In the genomic region with DNA sequence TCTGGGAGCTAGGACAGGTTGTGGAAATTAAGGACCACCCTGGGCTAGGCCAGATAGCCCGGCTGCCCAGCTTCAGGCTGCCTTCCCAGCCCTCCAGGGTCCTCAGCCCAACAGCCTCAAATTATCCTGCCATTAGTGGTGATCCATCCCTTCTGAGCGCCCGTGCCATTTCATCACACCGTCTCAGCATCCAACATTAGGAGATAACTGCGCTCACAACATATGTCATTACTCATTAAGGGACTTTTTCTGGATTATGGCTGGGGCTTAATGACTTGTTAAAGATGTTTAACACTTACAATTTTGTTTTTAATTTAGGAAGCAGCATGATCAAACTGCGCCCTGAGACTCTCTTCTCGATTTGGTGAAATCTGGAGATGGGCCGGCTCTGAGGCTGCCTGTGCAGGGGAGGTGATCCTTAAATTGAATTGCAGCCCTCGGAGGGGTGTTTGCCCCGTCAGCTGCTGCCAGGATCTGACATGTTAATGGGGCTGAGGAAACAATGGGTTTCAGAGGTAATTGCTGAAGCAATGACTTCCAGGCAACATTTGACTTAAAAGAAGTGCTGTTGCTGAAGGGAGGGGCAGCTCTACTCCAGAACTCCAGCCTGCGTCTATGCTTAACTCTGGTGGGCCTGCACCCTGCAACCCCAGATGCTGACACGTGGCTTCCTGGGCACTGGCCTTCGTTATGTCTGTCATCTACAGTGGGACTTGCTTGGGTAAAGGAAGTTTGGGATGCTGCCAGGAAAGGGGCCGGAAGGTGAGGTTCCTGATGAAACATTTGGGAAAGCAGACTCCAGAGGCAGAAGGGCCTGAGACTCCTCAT, we compare ENCODE assay signal across 16 mouse cellular contexts.
DNase-seq lines count a peak whose midpoint lies in the region; ATAC-seq and TF ChIP-seq lines count a peak whose summit lies in the region.
"Had no signal": no experiment of that assay in that cellular context is flagged by ENCODE, and none has a peak within 500 bp of the region (broad histone marks: within the 10 kb centered on the region; RNA-seq: fewer than 3 reads in every experiment).

No protein-coding gene starts in this region.

- TF ChIP-seq CTCF in cerebellum, adult 2 months (IDR thresholded peaks at IDR 0.05; ENCODE audit: borderline replicate concordance, insufficient read depth, low read depth, low read length), result no peak

- H3K36me3 ChIP-seq in embryonic facial prominence, embryonic 10.5 days (replicated peaks), result no peaks in the 10 kb centered on the region
- H3K36me3 ChIP-seq in forebrain, embryonic 12.5 days (replicated peaks), result no peaks in the 10 kb centered on the region
- no peaks in the 10 kb centered on the region for H3K36me3 ChIP-seq in hindbrain, embryonic 16.5 days (ENCODE audit: control insufficient read depth, insufficient read depth, low read length)
- H3K36me3 ChIP-seq in heart, embryonic 10.5 days, result no peaks in the 10 kb centered on the region
- H3K36me3 ChIP-seq: kidney, embryonic 15.5 days had no signal

- H3K4me3 ChIP-seq in embryonic facial prominence, embryonic 10.5 days, result no peak overlapping the region
- no peak overlapping the region for H3K4me3 ChIP-seq in forebrain, embryonic 12.5 days (replicated peaks)
- H3K4me3 ChIP-seq in hindbrain, embryonic 16.5 days (ENCODE audit: low read length), result no peak overlapping the region
- no peak overlapping the region for H3K4me3 ChIP-seq in cerebellum, adult 2 months (replicated peaks; ENCODE audit: insufficient read depth, low read depth, low read length)
- no peak overlapping the region for H3K4me3 ChIP-seq in heart, embryonic 10.5 days
- H3K4me3 ChIP-seq: kidney, embryonic 15.5 days had no signal

- 37% methylated on average over 14 of the region's 14 CpGs for WGBS in embryonic facial prominence, embryonic 10.5 days
- 31% methylated on average over 14 of the region's 14 CpGs for WGBS in forebrain, embryonic 12.5 days
- WGBS in hindbrain, embryonic 16.5 days, result 26% methylated on average over 14 of the region's 14 CpGs
- WGBS in cerebellum, adult 2 months, result 46% methylated on average over 14 of the region's 14 CpGs
- WGBS in heart, embryonic 10.5 days, result 37% methylated on average over 14 of the region's 14 CpGs

- no peak for TF ChIP-seq POLR2A in cerebellum, adult 2 months (IDR thresholded peaks at IDR 0.05; ENCODE audit: borderline replicate concordance, insufficient read depth, low read length)

- DNase-seq in kidney, postnatal 10 days, result peak; percentile 20
- DNase-seq in kidney, postnatal 36 days, result no peak
- DNase-seq in embryonic facial prominence, embryonic 10.5 days (ENCODE audit: low spot score), result peak; percentile 42
- DNase-seq in cerebellum, adult 2 months, result no peak
- DNase-seq in heart, embryonic 10.5 days (ENCODE audit: low spot score), result no peak
- no peak for DNase-seq in spleen, postnatal 10 days (ENCODE audit: low spot score in 2 of 2)
- DNase-seq: adrenal gland, postnatal 36 days; cerebellum, adult 9-11 months; heart, adult 18-20 months; heart, postnatal 14 days; layer of hippocampus, adult 9-11 months; lung, postnatal 10 days; right cerebral cortex, adult 18-20 months had no signal

- H3K27me3 ChIP-seq in embryonic facial prominence, embryonic 10.5 days (replicated peaks; ENCODE audit: low read depth, poor library complexity, severe bottlenecking), result peaks cover 69% of the 10 kb centered on the region
- H3K27me3 ChIP-seq in forebrain, embryonic 12.5 days, result peaks cover 62% of the 10 kb centered on the region
- H3K27me3 ChIP-seq in hindbrain, embryonic 16.5 days (replicated peaks; ENCODE audit: control insufficient read depth, insufficient read depth, low read length), result peaks cover 2% of the 10 kb centered on the region
- H3K27me3 ChIP-seq in cerebellum, adult 2 months (ENCODE audit: control insufficient read depth, insufficient read depth, low read length), result no peaks in the 10 kb centered on the region
- H3K27me3 ChIP-seq in heart, embryonic 10.5 days (ENCODE audit: insufficient read depth, poor library complexity, severe bottlenecking), result peaks cover 58% of the 10 kb centered on the region

- peaks cover 61% of the 10 kb centered on the region for H3K4me1 ChIP-seq in embryonic facial prominence, embryonic 10.5 days
- H3K4me1 ChIP-seq in forebrain, embryonic 12.5 days, result peaks cover 48% of the 10 kb centered on the region
- peaks cover 5% of the 10 kb centered on the region for H3K4me1 ChIP-seq in hindbrain, embryonic 16.5 days (ENCODE audit: control insufficient read depth, insufficient read depth, low read depth, low read length)
- H3K4me1 ChIP-seq in cerebellum, adult 2 months (ENCODE audit: control insufficient read depth, insufficient read depth, low read length), result no peaks in the 10 kb centered on the region
- peaks cover 26% of the 10 kb centered on the region for H3K4me1 ChIP-seq in heart, embryonic 10.5 days

- no peak overlapping the region for H3K4me2 ChIP-seq in forebrain, embryonic 12.5 days
- H3K4me2 ChIP-seq in hindbrain, embryonic 16.5 days (ENCODE audit: low read length), result no peak overlapping the region
- H3K4me2 ChIP-seq: kidney, embryonic 15.5 days had no signal

- H3K9ac ChIP-seq in forebrain, embryonic 12.5 days, result no peak overlapping the region
- H3K9ac ChIP-seq in hindbrain, embryonic 16.5 days (ENCODE audit: low read depth, low read length), result no peak overlapping the region
- H3K9ac ChIP-seq: kidney, embryonic 15.5 days had no signal

- peak overlapping the region; percentile 8; the same call in 1 of the 2 replicates for H3K27ac ChIP-seq in embryonic facial prominence, embryonic 10.5 days (replicated peaks)
- H3K27ac ChIP-seq in forebrain, embryonic 12.5 days, result peak overlapping the region; percentile 62; the same call in 1 of the 2 replicates
- H3K27ac ChIP-seq in hindbrain, embryonic 16.5 days (ENCODE audit: low read depth, low read length), result no peak overlapping the region
- H3K27ac ChIP-seq in cerebellum, adult 2 months (ENCODE audit: insufficient read depth, low read length), result no peak overlapping the region
- no peak overlapping the region for H3K27ac ChIP-seq in heart, embryonic 10.5 days
- H3K27ac ChIP-seq: kidney, embryonic 15.5 days had no signal

- H3K9me3 ChIP-seq in embryonic facial prominence, embryonic 10.5 days, result no peaks in the 10 kb centered on the region
- no peaks in the 10 kb centered on the region for H3K9me3 ChIP-seq in forebrain, embryonic 12.5 days
- H3K9me3 ChIP-seq in hindbrain, embryonic 16.5 days (ENCODE audit: control insufficient read depth, low read length), result no peaks in the 10 kb centered on the region
- no peaks in the 10 kb centered on the region for H3K9me3 ChIP-seq in heart, embryonic 10.5 days
- H3K9me3 ChIP-seq: kidney, embryonic 15.5 days had no signal

- ATAC-seq in forebrain, embryonic 12.5 days (ENCODE audit: low FRiP score), result peak; percentile 44; the same call in 1 of the 2 replicates
- ATAC-seq in hindbrain, embryonic 16.5 days, result peak; percentile 57

Comparison
In these comparisons a context has a peak if more than half of its experiments do, and no peak if none do; other contexts are left out.
1. DNase-seq: peak in kidney, postnatal 10 days (single experiment) and embryonic facial prominence, embryonic 10.5 days (single experiment); none in kidney, postnatal 36 days (0 of 2), cerebellum, adult 2 months (0 of 2), heart, embryonic 10.5 days (single experiment) and spleen, postnatal 10 days (0 of 2).
2. H3K27ac ChIP-seq: peak in embryonic facial prominence, embryonic 10.5 days (single experiment) and forebrain, embryonic 12.5 days (single experiment); none in hindbrain, embryonic 16.5 days (single experiment), cerebellum, adult 2 months (single experiment) and heart, embryonic 10.5 days (single experiment).